Mouse (Mus musculus) C2C12 (cell line): Measurements from ENCODE around the gene Npat. TPM values are rescaled to one million over a fixed set of nuclear protein-coding genes. Genes with fewer than 3 reads are reported as not detected.

Source experiments
- H3K27me3 ChIP-seq: one replicate; pipeline ENCODE4 v1.6.1; 2011; ENCODE audit not compliant: control insufficient read depth, insufficient read depth, insufficient read length
- H3K36me3 ChIP-seq: one replicate; pipeline ENCODE4 v1.6.1; 2011; ENCODE audit not compliant: control insufficient read depth, insufficient read depth
- H3K4me3 ChIP-seq: one replicate; pipeline ENCODE4 v1.5.1; 2011; ENCODE audit warnings: mild to moderate bottlenecking, control low read depth; ENCODE audit not compliant: poor library complexity, insufficient read depth, severe bottlenecking
- H3K79me2 ChIP-seq: one replicate; pipeline ENCODE4 v1.6.1; 2011; ENCODE audit not compliant: control insufficient read depth, insufficient read depth
- H3K79me3 ChIP-seq: one replicate; pipeline ENCODE4 v1.6.1; 2011; ENCODE audit warnings: low read depth, control low read depth
- H3ac ChIP-seq: one replicate; pipeline ENCODE3; 2011; ENCODE audit warnings: low read depth; ENCODE audit not compliant: control insufficient read depth, insufficient read length
- CEBPB ChIP-seq: IDR thresholded peaks from one replicate; pipeline ENCODE4 v1.6.1; 2011; ENCODE audit warnings: low read depth, mild to moderate bottlenecking, control low read depth, moderate library complexity
- CTCF ChIP-seq: IDR thresholded peaks from one replicate; pipeline ENCODE4 v1.5.1; 2011; ENCODE audit not compliant: control insufficient read depth, insufficient read depth, insufficient read length
- FOSL1 ChIP-seq: IDR thresholded peaks from one replicate; pipeline ENCODE4 v1.8.0; 2011; ENCODE audit warnings: mild to moderate bottlenecking, low read length; ENCODE audit not compliant: poor library complexity, insufficient read depth, severe bottlenecking
- MAX ChIP-seq: IDR thresholded peaks from one replicate; pipeline ENCODE4 v1.6.1; 2011; ENCODE audit warnings: mild to moderate bottlenecking, control low read depth
- MYOD1 ChIP-seq: IDR thresholded peaks from one replicate; pipeline ENCODE4 v1.6.1; 2011; ENCODE audit warnings: low read depth; ENCODE audit not compliant: control insufficient read depth, insufficient read length
- MYOG ChIP-seq: IDR thresholded peaks from one replicate; pipeline ENCODE4 v1.6.1; 2011; ENCODE audit not compliant: control insufficient read depth, insufficient read length; ENCODE audit errors: extremely low read depth
- USF1 ChIP-seq: IDR thresholded peaks from one replicate; pipeline ENCODE4 v1.6.1; 2011; ENCODE audit warnings: low read depth, mild to moderate bottlenecking, control low read depth, moderate library complexity
- polyA plus RNA-seq: library from polyadenylated mRNA; unstranded; fragments of >200 nt; fragmentation: generic; extraction: Trizol; gene quantifications from one replicate; pipeline ENCODE4 v1.2.1, GENCODE M21; 2012; ENCODE audit warnings: missing spikeins

Npat gene
- polyA plus RNA-seq, 1 experiment = 3.0 TPM

- peaks cover 19% of the 10 kb centered on the region for H3K79me3 ChIP-seq
- peak within 1 kb of the TSS; percentile 49 for H3K4me3 ChIP-seq
- peak within 1 kb of the TSS; percentile 78 for H3ac ChIP-seq
- TF ChIP-seq MAX = peak; percentile 60
- TF ChIP-seq USF1 = peak; percentile 68
- TF ChIP-seq MYOD1 = peak; percentile 26
- no peak for TF ChIP-seq MYOG
- no peak for TF ChIP-seq CTCF
- no peak for TF ChIP-seq FOSL1
- H3K79me2 ChIP-seq = peaks cover 33% of the 10 kb centered on the region
- peaks cover 5% of the 10 kb centered on the region for H3K36me3 ChIP-seq
- no peaks in the 10 kb centered on the region for H3K27me3 ChIP-seq
Observed at GRCm38 (mm10) chr9:53609968-53610781, 73.3 kb downstream of the Npat start, which contains the start of gene Acat1. Acat1 (minus strand) TSS chr9:53610382.

GRCm38 (mm10) chr9:53614286-53614685 lies 77.4 kb downstream of the Npat start:
- Histone ChIP-seq H3K4me3 (no peak overlapping the region), H3ac (no peak overlapping the region), H3K79me2 (peaks cover 6% of the 10 kb centered on the region), H3K36me3 (peaks cover 36% of the 10 kb centered on the region), H3K27me3 (no peaks in the 10 kb centered on the region), H3K79me3 (peaks cover 1% of the 10 kb centered on the region)
- TF ChIP-seq MAX (no peak), MYOD1 (no peak), USF1 (no peak), MYOG (no peak), CTCF (no peak), FOSL1 (no peak), CEBPB (no peak)

- Histone ChIP-seq H3K36me3 (peaks cover 44% of the 10 kb centered on the region), H3ac (no peak overlapping the region), H3K27me3 (no peaks in the 10 kb centered on the region), H3K4me3 (no peak overlapping the region), H3K79me2 (no peaks in the 10 kb centered on the region), H3K79me3 (no peaks in the 10 kb centered on the region)
- TF ChIP-seq MAX (no peak), CTCF (no peak), MYOD1 (no peak), FOSL1 (no peak), MYOG (no peak), CEBPB (no peak), USF1 (no peak)
Observed at GRCm38 (mm10) chr9:53615246-53615645, 78.4 kb downstream of the Npat start.

Other genes starting within 250 kb of the Npat start
- not detected for gene Exph5, start 235.4 kb upstream of the Npat start, polyA plus RNA-seq
- 5.2 TPM for gene Kdelc2, start 153.0 kb upstream of the Npat start, polyA plus RNA-seq
- gene 4930550C14Rik, start 134.7 kb upstream of the Npat start, polyA plus RNA-seq = 0.06 TPM
- 3.3 TPM for gene Atm, start 307 bp upstream of the Npat start, polyA plus RNA-seq
- gene Acat1, start 73.3 kb downstream of the Npat start, polyA plus RNA-seq = 28.3 TPM
- 7.2 TPM for gene Cul5, start 133.0 kb downstream of the Npat start, polyA plus RNA-seq
- not detected for gene Rab39, start 169.2 kb downstream of the Npat start, polyA plus RNA-seq
- 0.08 TPM for gene Slc35f2, start 234.5 kb downstream of the Npat start, polyA plus RNA-seq